Mouse (Mus musculus) ES-E14 (cell line): ENCODE results near the gene Btbd11. TPM values are rescaled to one million over a fixed set of nuclear protein-coding genes. Genes with fewer than 3 reads are reported as not detected.

ENCODE experiments used
- DNase-seq: peaks from one replicate; pipeline ENCODE4 v3.0.0-alpha.2; 2013; ENCODE audit warnings: low read depth, low spot score
- H3K27ac ChIP-seq: 2 replicates; pipeline ENCODE4 v1.5.1; 2012; ENCODE audit warnings: low read depth, mild to moderate bottlenecking, low read length, moderate library complexity, mixed read lengths; ENCODE audit not compliant: poor library complexity, insufficient read depth, severe bottlenecking
- H3K36me3 ChIP-seq: 2 replicates; pipeline ENCODE4 v1.6.1; 2012; ENCODE audit warnings: mild to moderate bottlenecking, low read length, moderate library complexity, mixed read lengths; ENCODE audit not compliant: control insufficient read depth, poor library complexity, insufficient read depth, severe bottlenecking
- H3K4me1 ChIP-seq, 2 experiments: fragments of 150-350 bp in 1 of 2; sonication (generic) in 1 of 2; 2 replicates each; pipeline ENCODE4 v1.6.1; 2012; ENCODE audit warnings: low read length in 2 of 2, mild to moderate bottlenecking in 1 of 2, mixed read lengths in 1 of 2; ENCODE audit not compliant: control insufficient read depth in 2 of 2, insufficient read depth in 2 of 2, poor library complexity in 1 of 2
- H3K4me3 ChIP-seq, 2 experiments: fragments of 150-350 bp in 1 of 2; sonication (generic) in 1 of 2; 2 replicates each; pipeline ENCODE4 v1.5.1; 2012; ENCODE audit warnings: low read length in 2 of 2, low read depth in 1 of 2, mild to moderate bottlenecking in 1 of 2, mixed read lengths in 1 of 2; ENCODE audit not compliant: insufficient read depth in 1 of 2, poor library complexity in 1 of 2, severe bottlenecking in 1 of 2
- H3K9ac ChIP-seq: 2 replicates; pipeline ENCODE4 v1.6.1; 2012; ENCODE audit warnings: low read depth, mild to moderate bottlenecking, low read length, mixed read lengths; ENCODE audit not compliant: poor library complexity, insufficient read depth, severe bottlenecking
- H3K9me3 ChIP-seq: fragments of 150-350 bp; sonication (generic); 2 replicates; pipeline ENCODE4 v1.6.1; 2012; ENCODE audit warnings: low read depth, mild to moderate bottlenecking, low read length; ENCODE audit not compliant: control insufficient read depth, insufficient read depth
- CHD2 ChIP-seq: IDR thresholded peaks from 2 replicates; pipeline ENCODE4 v1.6.1; 2014; ENCODE audit warnings: mild to moderate bottlenecking, low read depth, low read length, inconsistent platforms
- HCFC1 ChIP-seq: IDR thresholded peaks from 2 replicates; pipeline ENCODE4 v1.6.1; 2012; ENCODE audit warnings: low read length, inconsistent platforms, borderline replicate concordance; ENCODE audit not compliant: insufficient read depth
- MAFK ChIP-seq: IDR thresholded peaks from 2 replicates; pipeline ENCODE4 v1.6.1; 2014; ENCODE audit warnings: mild to moderate bottlenecking, low read depth, low read length, inconsistent platforms; ENCODE audit not compliant: insufficient read depth
- ZC3H11A ChIP-seq: IDR thresholded peaks from 2 replicates; pipeline ENCODE4 v1.6.1; 2012; ENCODE audit warnings: low read depth, mild to moderate bottlenecking, inconsistent platforms, low read length, borderline replicate concordance
- ZNF384 ChIP-seq: IDR thresholded peaks from 2 replicates; pipeline ENCODE4 v1.6.1; 2012; ENCODE audit warnings: low read depth, low read length, inconsistent platforms
- in situ Hi-C, 2 experiments: fragments of 600-800 bp; cut with MboI; formaldehyde crosslinking; loops; one replicate each; pipeline ENCODE4 v1.15.1; 2025; ENCODE audit warnings: low sequenced_read_pairs in 2 of 2, inconsistent platforms in 1 of 2; ENCODE audit not compliant: unreplicated experiment in 2 of 2
- total RNA-seq: library from RNA; depleted of rRNA; stranded (reverse); fragments of 300-350 nt; gene quantifications from 2 replicates; pipeline ENCODE4 v1.2.3, GENCODE M21; 2012

The Btbd11 gene
- total RNA-seq, 1 experiment: 9.9 TPM

- no peak for DNase-seq
- TF ChIP-seq CHD2: no peak
- no peak for TF ChIP-seq ZC3H11A
- TF ChIP-seq HCFC1: no peak
- TF ChIP-seq ZNF384: no peak
- TF ChIP-seq MAFK: no peak
- no peaks in the 10 kb centered on the region for H3K9me3 ChIP-seq
- no peak overlapping the region for H3K4me3 ChIP-seq
- no peaks in the 10 kb centered on the region; the same call in 1 of the 2 replicates for H3K36me3 ChIP-seq
- in situ Hi-C loops: no loop called here
- no peak overlapping the region for H3K9ac ChIP-seq
- no peak overlapping the region for H3K27ac ChIP-seq
- H3K4me1 ChIP-seq: peaks cover under 1 to 4% of the 10 kb centered on the region in 2 experiments; a peak in 2 of 4 replicates
These were observed 7.9 kb downstream of the Btbd11 start for GRCm38 (mm10) chr10:85394558-85394957.

- in situ Hi-C loops: no loop called here
- no peak for TF ChIP-seq MAFK
- no peak for TF ChIP-seq HCFC1
- no peak for TF ChIP-seq CHD2
- TF ChIP-seq ZNF384: no peak
- TF ChIP-seq ZC3H11A: no peak
These were observed 24.5 kb downstream of the Btbd11 start for GRCm38 (mm10) chr10:85411120-85411519.

GRCm38 (mm10) chr10:85420851-85421628 is 34.4 kb downstream of the Btbd11 start:
- Histone ChIP-seq H3K4me1 (no peaks in the 10 kb centered on the region), H3K27ac (no peak overlapping the region), H3K9ac (no peak overlapping the region), H3K36me3 (no peaks in the 10 kb centered on the region), H3K4me3 (no peak overlapping the region), H3K9me3 (no peaks in the 10 kb centered on the region)
- TF ChIP-seq ZC3H11A: no peak
- in situ Hi-C loops: no loop called here
- no peak for DNase-seq

More at GRCm38 (mm10) chr10:85411120-85411519, 24.5 kb downstream of the Btbd11 start:
- Histone ChIP-seq H3K4me3 (no peak overlapping the region), H3K36me3 (no peaks in the 10 kb centered on the region), H3K27ac (no peak overlapping the region), H3K9ac (no peak overlapping the region), H3K4me1 (no peaks in the 10 kb centered on the region), H3K9me3 (no peaks in the 10 kb centered on the region)
- DNase-seq: no peak

- no peak for TF ChIP-seq HCFC1
- no peak for TF ChIP-seq CHD2
- TF ChIP-seq MAFK: no peak
- TF ChIP-seq ZNF384: no peak
- no peak for TF ChIP-seq ZC3H11A
- Histone ChIP-seq H3K36me3 (no peaks in the 10 kb centered on the region), H3K9me3 (no peaks in the 10 kb centered on the region)
These were observed 35.0 kb downstream of the Btbd11 start for GRCm38 (mm10) chr10:85421629-85422012.

GRCm38 (mm10) chr10:85425756-85426155 is 39.1 kb downstream of the Btbd11 start:
- no peaks in the 10 kb centered on the region; a peak in 1 of 4 replicates for H3K4me1 ChIP-seq
- no peaks in the 10 kb centered on the region for H3K9me3 ChIP-seq
- no peak overlapping the region for H3K9ac ChIP-seq
- H3K27ac ChIP-seq: no peak overlapping the region
- no peaks in the 10 kb centered on the region for H3K36me3 ChIP-seq
- DNase-seq: no peak
- TF ChIP-seq ZC3H11A: no peak
- in situ Hi-C loops: no loop called here
- H3K4me3 ChIP-seq: no peak overlapping the region

More at GRCm38 (mm10) chr10:85421629-85422012, 35.0 kb downstream of the Btbd11 start:
- DNase-seq: no peak
- Histone ChIP-seq H3K9ac (no peak overlapping the region), H3K4me3 (no peak overlapping the region), H3K27ac (no peak overlapping the region), H3K4me1 (no peaks in the 10 kb centered on the region)
- in situ Hi-C loops: no loop called here
